Mouse (Mus musculus) bone marrow, adult 2 months (tissue): ENCODE measurements around the gene Slc2a10.

Source experiments
- CTCF ChIP-seq: fragments of 200-500 bp; IDR thresholded peaks from 2 replicates; pipeline ENCODE4 v1.5.1; 2011; ENCODE audit warnings: low read length, control low read depth; ENCODE audit not compliant: control insufficient read depth, insufficient read depth
- POLR2A ChIP-seq: fragments of 200-500 bp; IDR thresholded peaks from 2 replicates; pipeline ENCODE4 v1.6.1; 2011; ENCODE audit warnings: low read depth, mild to moderate bottlenecking, control low read depth, low read length, borderline replicate concordance; ENCODE audit not compliant: control insufficient read depth

DNA sequence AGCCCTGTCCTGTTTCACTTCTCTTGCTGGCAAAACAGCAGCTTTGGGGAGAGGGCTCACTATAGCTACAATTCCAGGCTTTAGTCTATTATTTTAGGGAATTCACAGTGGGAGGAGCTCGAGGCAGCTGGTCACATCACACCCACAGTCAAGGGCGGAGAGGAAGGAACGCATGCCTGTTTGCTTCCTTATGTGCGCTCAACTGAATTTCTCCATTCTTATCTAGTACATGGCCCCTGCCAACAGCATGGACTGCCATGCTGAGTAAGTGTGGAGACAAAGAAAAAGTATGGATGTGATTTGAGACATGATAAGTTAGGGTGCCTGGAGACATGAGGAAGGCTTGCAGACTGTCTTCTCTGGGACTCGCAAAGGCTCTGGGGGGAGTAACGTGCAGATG is 19.4 kb upstream of the Slc2a10 start:
- TF ChIP-seq CTCF = no peak
- TF ChIP-seq POLR2A = no peak
